Mouse (Mus musculus) hindbrain, embryonic 15.5 days (tissue): ENCODE results near the gene Bri3bp. TPM values are rescaled to one million over a fixed set of nuclear protein-coding genes. Genes with fewer than 3 reads are reported as not detected.

Source experiments
- ATAC-seq: fragments of 200-750 bp; cut with Nextera tagmentation; 2 replicates; pipeline ENCODE4 v1.8.0; 2017; ENCODE audit warnings: low read depth, moderate number of reproducible peaks, moderate TSS enrichment; ENCODE audit not compliant: low FRiP score
- H3K27ac ChIP-seq: fragments of 300-500 bp; sonication (generic); replicated peaks from 2 replicates; pipeline ENCODE4 v1.5.1; 2015; ENCODE audit warnings: mild to moderate bottlenecking, inconsistent platforms
- H3K27me3 ChIP-seq: fragments of 300-500 bp; sonication (generic); 2 replicates; pipeline ENCODE4 v1.6.1; 2015; ENCODE audit warnings: control low read depth, inconsistent platforms
- H3K36me3 ChIP-seq: fragments of 300-500 bp; sonication (generic); 2 replicates; pipeline ENCODE4 v1.6.1; 2015; ENCODE audit warnings: control low read depth, inconsistent platforms
- H3K4me1 ChIP-seq: fragments of 300-500 bp; sonication (generic); replicated peaks from 2 replicates; pipeline ENCODE4 v1.6.1; 2015; ENCODE audit warnings: control low read depth, inconsistent platforms
- H3K4me2 ChIP-seq: fragments of 300-500 bp; sonication (generic); 2 replicates; pipeline ENCODE4 v1.6.1; 2015; ENCODE audit warnings: moderate library complexity, mild to moderate bottlenecking, inconsistent platforms
- H3K4me3 ChIP-seq: fragments of 300-500 bp; sonication (generic); 2 replicates; pipeline ENCODE4 v1.5.1; 2015; ENCODE audit warnings: mild to moderate bottlenecking, inconsistent platforms
- H3K9ac ChIP-seq: fragments of 300-500 bp; sonication (generic); 2 replicates; pipeline ENCODE4 v1.6.1; 2015; ENCODE audit warnings: inconsistent platforms
- H3K9me3 ChIP-seq: fragments of 300-500 bp; sonication (generic); 2 replicates; pipeline ENCODE4 v1.6.1; 2016; ENCODE audit warnings: control low read depth, inconsistent platforms
- WGBS: fragments of 180-500 bp; shearing (Covaris S2); methylation state at CpG from one replicate; pipeline ENCODE4 v1.1.7; 2015; 5-methylcytosine and 5-hydroxymethylcytosine counted together
- polyA plus RNA-seq: library from polyadenylated mRNA; unstranded; fragments of >200 nt; fragmentation: Nextera tagmentation; extraction: Ambion mirVana; gene quantifications from 2 replicates; pipeline ENCODE4 v1.2.1, GENCODE M21; 2015

Bri3bp gene
- polyA plus RNA-seq, 1 experiment from 2014 or later, result 42.8 TPM

DNA sequence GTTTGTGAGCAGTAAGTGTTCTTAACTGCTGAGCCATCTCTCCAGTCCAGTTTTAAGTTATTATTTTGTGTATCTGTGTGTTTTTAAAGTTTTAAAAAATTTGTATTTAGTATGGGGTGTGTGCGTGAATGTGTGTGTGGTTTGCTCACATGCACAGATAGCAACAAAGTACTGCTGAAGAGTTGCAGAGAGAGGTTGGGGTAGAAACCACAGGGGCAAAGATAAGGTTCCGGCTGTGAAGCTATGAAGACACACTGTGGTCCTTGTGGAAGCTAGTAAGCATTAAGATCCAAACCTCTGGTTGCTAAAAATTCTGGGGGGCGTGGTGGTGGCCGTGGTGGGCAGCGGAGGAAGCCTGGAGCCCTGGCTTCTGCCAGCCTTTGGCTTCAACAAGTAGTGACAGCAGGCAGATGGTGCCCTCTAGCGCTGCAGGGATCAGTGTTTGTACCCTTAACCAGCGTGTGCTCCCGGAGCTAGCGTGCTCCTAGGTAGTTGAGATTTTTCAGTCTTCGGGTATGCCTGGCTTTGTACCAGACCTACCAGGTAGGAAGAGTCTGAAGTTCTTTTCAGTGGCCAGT is 20.6 kb downstream of the Bri3bp start:
- Histone ChIP-seq H3K9me3 (no peaks in the 10 kb centered on the region), H3K4me2 (no peak overlapping the region), H3K9ac (no peak overlapping the region), H3K4me1 (peaks cover 6% of the 10 kb centered on the region; the same call in 1 of the 2 replicates), H3K4me3 (no peak overlapping the region), H3K27me3 (no peaks in the 10 kb centered on the region), H3K36me3 (no peaks in the 10 kb centered on the region), H3K27ac (no peak overlapping the region)
- ATAC-seq, result no peak
- WGBS, result 60% methylated on average over 10 of the region's 10 CpGs

DNA sequence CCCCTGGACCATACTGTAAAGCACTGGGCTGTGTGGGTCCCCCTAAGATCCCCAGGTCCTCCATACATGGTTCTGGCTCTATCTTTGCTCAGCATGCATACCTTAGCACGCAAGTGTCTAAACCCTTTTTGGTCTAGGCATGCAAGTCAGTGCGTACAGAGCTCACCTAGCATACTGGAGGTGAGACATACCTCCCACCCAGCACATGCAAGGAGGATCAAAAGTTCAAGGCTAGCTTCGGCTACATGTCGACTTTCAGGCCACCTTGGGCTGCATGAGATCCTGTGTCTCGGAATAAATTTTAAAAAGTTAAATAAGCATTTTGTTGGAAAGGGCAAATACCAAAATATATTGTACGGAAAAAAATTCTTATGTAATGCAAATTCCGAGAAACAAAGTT is 23.8 kb downstream of the Bri3bp start:
- Histone ChIP-seq H3K27me3 (no peaks in the 10 kb centered on the region), H3K27ac (peak overlapping the region; percentile 59), H3K9ac (no peak overlapping the region), H3K4me2 (peak overlapping the region; percentile 57), H3K4me1 (peaks cover 6% of the 10 kb centered on the region; the same call in 1 of the 2 replicates), H3K36me3 (no peaks in the 10 kb centered on the region), H3K4me3 (peak overlapping the region; percentile 37), H3K9me3 (no peaks in the 10 kb centered on the region)
- peak; percentile 21 for ATAC-seq
- 44% methylated on average over 7 of the region's 7 CpGs for WGBS

DNA sequence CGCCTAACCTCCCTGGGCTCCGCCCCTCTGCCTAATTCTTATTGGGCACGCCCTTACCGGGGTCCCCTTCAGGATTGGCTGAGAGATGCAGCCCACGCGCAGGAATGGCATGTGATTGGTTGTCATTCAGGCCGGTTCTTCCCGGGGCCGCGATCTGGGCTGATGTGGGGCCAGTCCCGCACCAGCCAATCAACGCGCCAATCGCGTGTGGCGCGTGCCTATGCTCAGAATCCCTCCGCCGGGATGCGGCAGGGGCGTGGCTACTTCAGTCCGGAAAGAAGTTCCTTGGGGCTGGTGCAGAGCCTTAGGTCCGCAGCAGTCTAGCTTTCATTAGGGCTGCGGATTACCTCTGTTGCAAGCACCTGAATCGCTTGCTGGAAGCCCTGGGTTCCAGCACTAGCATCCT is 24.3 kb downstream of the Bri3bp start:
- no peaks in the 10 kb centered on the region for H3K9me3 ChIP-seq
- peak overlapping the region; percentile 57 for H3K4me2 ChIP-seq
- peak overlapping the region; percentile 35; the same call in 1 of the 2 replicates for H3K9ac ChIP-seq
- peak overlapping the region; percentile 80 for H3K27ac ChIP-seq
- H3K27me3 ChIP-seq, result no peaks in the 10 kb centered on the region
- H3K36me3 ChIP-seq, result no peaks in the 10 kb centered on the region
- WGBS, result under 1% methylated on average over 25 of the region's 25 CpGs
- H3K4me1 ChIP-seq, result peaks cover 6% of the 10 kb centered on the region; the same call in 1 of the 2 replicates
- peak overlapping the region; percentile 37 for H3K4me3 ChIP-seq
- peak; percentile 99 for ATAC-seq

DNA sequence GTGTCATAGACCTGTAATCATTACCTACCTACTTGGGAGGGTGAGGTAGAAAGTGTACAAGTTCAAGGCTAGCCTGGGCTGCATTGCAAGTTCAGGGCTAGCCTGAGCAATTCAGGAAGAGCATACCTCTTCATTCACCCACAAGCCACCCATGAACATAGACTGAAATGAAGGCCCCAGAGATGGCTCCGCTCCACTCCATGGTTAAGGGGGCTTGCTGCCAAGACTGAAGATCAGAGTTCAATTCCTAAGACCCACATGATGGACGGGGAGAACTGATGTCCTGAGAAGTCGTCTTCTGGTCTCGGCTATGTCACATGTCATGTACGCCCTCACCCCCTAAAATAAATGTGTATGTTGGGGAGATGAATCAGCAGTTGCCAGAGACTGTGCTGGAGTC is 25.1 kb downstream of the Bri3bp start:
- no peak for ATAC-seq
- no peak overlapping the region for H3K9ac ChIP-seq
- 91% methylated on average over 5 of the region's 5 CpGs for WGBS
- no peak overlapping the region; the same call in 1 of the 2 replicates for H3K4me3 ChIP-seq
- H3K9me3 ChIP-seq, result no peaks in the 10 kb centered on the region
- peak overlapping the region; percentile 57; the same call in 1 of the 2 replicates for H3K4me2 ChIP-seq
- H3K36me3 ChIP-seq, result no peaks in the 10 kb centered on the region
- peaks cover 6% of the 10 kb centered on the region; the same call in 1 of the 2 replicates for H3K4me1 ChIP-seq
- peak overlapping the region; percentile 80 for H3K27ac ChIP-seq
- no peaks in the 10 kb centered on the region for H3K27me3 ChIP-seq

DNA sequence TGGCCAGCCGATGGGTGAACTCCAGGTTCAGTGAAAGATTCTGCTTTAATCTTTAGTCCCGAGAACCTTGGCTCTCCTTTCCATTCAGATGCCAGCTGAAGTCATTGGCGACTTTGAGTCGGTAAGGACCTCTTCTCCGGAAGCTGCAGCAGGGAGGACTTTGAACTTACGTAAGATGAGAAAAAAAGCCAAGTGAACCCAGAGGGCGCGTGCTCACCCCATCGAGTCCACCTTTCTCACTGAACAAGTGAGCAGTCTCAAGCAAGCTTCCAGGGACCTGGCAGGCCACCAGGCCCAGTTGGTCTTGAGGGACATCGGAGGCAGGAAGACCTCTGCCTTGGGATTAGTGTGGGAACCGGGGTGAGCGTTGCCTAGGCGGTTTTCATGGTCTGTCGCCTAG is 25.9 kb downstream of the Bri3bp start:
- no peaks in the 10 kb centered on the region for H3K27me3 ChIP-seq
- no peaks in the 10 kb centered on the region for H3K9me3 ChIP-seq
- H3K4me2 ChIP-seq, result no peak overlapping the region
- no peak overlapping the region for H3K27ac ChIP-seq
- peaks cover 6% of the 10 kb centered on the region; the same call in 1 of the 2 replicates for H3K4me1 ChIP-seq
- H3K36me3 ChIP-seq, result no peaks in the 10 kb centered on the region
- no peak overlapping the region for H3K9ac ChIP-seq
- WGBS, result 89% methylated on average over 14 of the region's 14 CpGs
- no peak for ATAC-seq
- H3K4me3 ChIP-seq, result no peak overlapping the region

DNA sequence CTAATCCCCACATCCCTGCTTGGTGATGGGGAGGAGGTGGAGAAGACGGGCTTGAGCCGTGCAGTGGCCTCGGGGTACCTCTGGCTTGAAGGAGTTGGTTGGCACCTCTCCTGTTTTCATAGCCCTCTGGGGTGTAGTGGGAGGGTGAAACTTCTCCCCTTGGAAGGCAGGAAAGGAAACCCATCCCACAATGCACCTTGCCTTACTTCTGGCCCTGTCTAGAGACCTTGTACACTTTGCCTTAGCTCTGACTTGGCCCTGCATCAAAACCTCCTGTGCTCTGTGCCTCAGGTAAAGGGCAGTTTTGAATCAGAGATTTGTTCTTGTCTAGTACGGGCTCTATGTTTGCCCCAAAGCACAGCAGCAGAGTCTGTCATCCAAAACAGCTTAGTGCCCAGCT is 29.3 kb downstream of the Bri3bp start:
- H3K36me3 ChIP-seq, result no peaks in the 10 kb centered on the region
- no peaks in the 10 kb centered on the region for H3K27me3 ChIP-seq
- no peak overlapping the region for H3K4me3 ChIP-seq
- no peak for ATAC-seq
- no peak overlapping the region for H3K27ac ChIP-seq
- no peak overlapping the region for H3K9ac ChIP-seq
- 0 out of 2 replicates have a peak, but pooled peaks cover 3% of the 10 kb centered on the region for H3K4me1 ChIP-seq
- 89% methylated on average over 4 of the region's 4 CpGs for WGBS
- H3K4me2 ChIP-seq, result no peak overlapping the region
- no peaks in the 10 kb centered on the region for H3K9me3 ChIP-seq

DNA sequence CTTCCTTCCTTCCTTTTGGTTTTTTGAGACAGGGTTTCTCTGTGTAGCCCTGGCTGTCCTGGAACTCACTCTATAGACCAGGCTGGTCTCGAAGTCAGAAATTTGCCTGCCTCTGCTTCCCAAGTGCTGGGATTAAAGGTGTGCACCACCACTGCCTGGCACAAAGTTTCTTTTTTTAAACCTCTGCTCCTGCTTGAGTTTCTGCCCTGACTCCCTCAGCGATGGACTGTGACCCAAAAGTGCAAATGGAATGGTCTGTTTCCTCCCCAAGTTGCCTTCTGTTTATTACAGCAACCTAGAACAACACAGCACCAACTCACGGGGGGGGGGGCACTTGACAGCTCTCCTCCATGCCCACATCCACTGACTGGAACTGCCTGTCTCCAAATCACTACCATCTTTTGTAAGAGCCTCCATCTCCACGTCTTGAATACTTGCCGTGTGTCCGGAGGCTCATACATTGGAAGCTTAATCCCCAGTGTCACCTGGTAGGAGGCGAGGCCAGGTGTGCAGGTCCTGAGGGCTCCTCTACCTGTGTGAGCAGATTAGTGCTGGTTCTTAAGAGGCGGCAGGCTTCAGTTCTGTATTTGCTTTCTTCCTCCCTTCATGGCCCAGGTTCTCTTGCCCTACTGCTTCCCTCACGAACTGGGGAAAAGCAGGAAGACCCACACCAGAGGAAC is 31.6 kb downstream of the Bri3bp start:
- Histone ChIP-seq H3K9ac (no peak overlapping the region), H3K9me3 (no peaks in the 10 kb centered on the region), H3K27me3 (no peaks in the 10 kb centered on the region), H3K4me3 (no peak overlapping the region), H3K36me3 (no peaks in the 10 kb centered on the region), H3K4me2 (no peak overlapping the region), H3K4me1 (peaks cover 22% of the 10 kb centered on the region), H3K27ac (no peak overlapping the region)
- 82% methylated on average over 9 of the region's 9 CpGs for WGBS
- no peak for ATAC-seq

DNA sequence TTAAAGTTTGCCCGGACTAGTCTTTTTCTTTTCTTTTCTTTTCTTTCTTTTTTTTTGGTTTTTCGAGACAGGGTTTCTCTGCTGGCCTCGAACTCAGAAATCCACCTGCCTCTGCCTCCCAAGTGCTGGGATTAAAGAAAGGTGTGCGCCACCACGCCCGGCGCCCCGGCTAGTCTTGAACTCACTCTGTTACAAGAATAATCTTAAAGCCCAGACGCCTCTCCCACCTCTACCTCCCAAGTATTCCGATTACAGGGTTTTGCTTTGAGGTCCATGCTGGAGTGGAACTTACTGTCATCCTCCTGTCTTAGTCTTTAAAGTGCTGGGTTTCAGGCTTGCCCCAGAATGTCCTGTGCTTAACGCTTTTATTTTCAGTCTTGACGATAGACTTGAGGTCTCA is 33.7 kb downstream of the Bri3bp start:
- H3K4me1 ChIP-seq, result peaks cover 40% of the 10 kb centered on the region
- H3K9ac ChIP-seq, result peak overlapping the region; percentile 25; the same call in 1 of the 2 replicates
- H3K9me3 ChIP-seq, result no peaks in the 10 kb centered on the region
- peak overlapping the region; percentile 90 for H3K27ac ChIP-seq
- no peaks in the 10 kb centered on the region for H3K36me3 ChIP-seq
- no peaks in the 10 kb centered on the region for H3K27me3 ChIP-seq
- peak overlapping the region; percentile 80 for H3K4me2 ChIP-seq
- peak overlapping the region; percentile 91 for H3K4me3 ChIP-seq
- ATAC-seq, result no peak
- 62% methylated on average over 12 of the region's 12 CpGs for WGBS

DNA sequence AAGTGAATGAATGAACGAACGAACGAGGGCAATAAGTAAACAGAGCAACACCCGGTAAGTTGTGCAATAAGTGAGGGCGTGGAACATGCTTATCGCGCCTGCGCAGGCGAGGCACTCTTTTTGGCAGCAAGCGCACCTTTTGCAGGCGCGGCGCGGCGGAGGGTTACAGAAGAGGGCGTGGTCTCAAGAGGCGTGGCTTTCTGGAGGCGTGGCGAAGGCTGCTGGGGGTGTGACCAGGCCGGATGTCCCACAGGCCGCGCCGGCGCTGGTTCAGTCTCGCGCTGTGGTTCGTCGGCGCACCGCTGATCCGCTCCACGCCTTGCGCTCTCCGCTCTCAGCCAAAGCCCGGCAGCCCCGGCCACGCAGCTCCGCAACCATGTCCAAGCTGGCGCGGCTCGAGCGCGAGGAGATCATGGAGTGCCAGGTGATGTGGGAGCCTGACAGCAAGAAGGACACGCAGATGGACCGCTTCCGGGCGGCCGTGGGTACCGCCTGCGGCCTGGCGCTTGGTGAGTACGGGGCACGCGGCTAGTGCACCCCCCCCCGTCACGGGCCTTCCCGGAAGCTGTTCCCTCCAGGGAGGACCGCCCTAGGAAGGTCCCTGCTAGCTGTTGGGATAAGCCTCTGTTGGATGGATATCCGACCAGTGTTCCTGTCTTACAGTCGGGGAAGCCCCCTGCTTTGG is 34.4 kb downstream of the Bri3bp start, which contains the start of gene Aacs:
Aacs (plus strand) TSS at position 214 of the 685 bp plus-strand sequence.
- WGBS, result under 1% methylated on average over 60 of the region's 60 CpGs

DNA sequence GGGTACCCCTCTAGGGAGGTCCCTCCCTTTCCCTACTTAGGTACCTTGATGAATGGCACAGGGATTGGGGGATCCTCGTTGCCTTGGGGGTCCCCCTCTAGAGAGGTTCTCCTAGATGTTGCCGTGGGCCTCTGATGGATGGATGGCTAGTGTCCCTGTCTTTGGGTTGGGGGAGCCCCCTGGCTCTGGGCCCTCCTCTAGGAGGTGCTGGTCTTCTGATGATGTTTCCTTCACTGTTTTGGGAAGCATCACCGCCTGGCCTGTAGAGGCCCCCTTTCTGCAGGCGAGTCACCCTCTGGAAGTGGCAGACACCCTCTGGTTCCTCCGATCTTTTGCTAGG is 34.9 kb downstream of the Bri3bp start:
- no peaks in the 10 kb centered on the region for H3K27me3 ChIP-seq
- ATAC-seq, result no peak
- peak overlapping the region; percentile 90 for H3K27ac ChIP-seq
- H3K9ac ChIP-seq, result peak overlapping the region; percentile 96
- H3K9me3 ChIP-seq, result no peaks in the 10 kb centered on the region
- H3K4me1 ChIP-seq, result peaks cover 44% of the 10 kb centered on the region
- 6% methylated on average over 5 of the region's 5 CpGs for WGBS
- H3K4me2 ChIP-seq, result peak overlapping the region; percentile 80
- H3K4me3 ChIP-seq, result peak overlapping the region; percentile 91
- H3K36me3 ChIP-seq, result no peaks in the 10 kb centered on the region

More for the DNA sequence above, 34.4 kb downstream of the Bri3bp start, which contains the start of gene Aacs:
- H3K9me3 ChIP-seq, result no peaks in the 10 kb centered on the region
- peak; percentile 91 for ATAC-seq
- H3K4me1 ChIP-seq, result peaks cover 44% of the 10 kb centered on the region
- peak within 1 kb of the TSS; percentile 91 for H3K4me3 ChIP-seq
- peak within 1 kb of the TSS; percentile 96 for H3K9ac ChIP-seq
- H3K27ac ChIP-seq, result peak within 1 kb of the TSS; percentile 90
- H3K36me3 ChIP-seq, result no peaks in the 10 kb centered on the region
- H3K27me3 ChIP-seq, result no peaks in the 10 kb centered on the region
- H3K4me2 ChIP-seq, result peak within 1 kb of the TSS; percentile 80

DNA sequence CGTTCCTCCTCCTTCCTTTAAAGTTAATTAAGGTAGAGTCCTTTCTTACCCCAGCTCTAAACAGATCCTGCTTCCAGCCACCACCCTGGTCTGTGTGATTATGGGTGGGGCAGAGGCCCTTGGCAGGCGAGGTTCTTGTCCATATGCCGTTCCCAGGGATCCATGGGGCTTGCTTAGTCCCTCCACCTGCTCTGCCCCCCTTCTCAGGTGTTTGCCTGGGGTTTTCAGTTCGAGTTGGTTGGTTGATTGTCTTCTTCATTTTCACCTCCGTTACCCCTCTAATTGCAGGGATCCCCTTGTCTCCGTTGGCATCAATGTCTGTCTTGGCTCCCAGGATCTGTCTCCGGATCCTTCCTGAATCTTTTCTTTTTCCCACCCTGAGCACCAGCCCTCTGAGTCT is 35.4 kb downstream of the Bri3bp start:
- Histone ChIP-seq H3K4me2 (peak overlapping the region; percentile 80), H3K36me3 (no peaks in the 10 kb centered on the region), H3K9me3 (no peaks in the 10 kb centered on the region), H3K4me1 (peaks cover 44% of the 10 kb centered on the region), H3K4me3 (peak overlapping the region; percentile 91), H3K9ac (peak overlapping the region; percentile 96), H3K27me3 (no peaks in the 10 kb centered on the region), H3K27ac (peak overlapping the region; percentile 90; the same call in 1 of the 2 replicates)
- WGBS, result 59% methylated on average over 7 of the region's 7 CpGs
- no peak for ATAC-seq

DNA sequence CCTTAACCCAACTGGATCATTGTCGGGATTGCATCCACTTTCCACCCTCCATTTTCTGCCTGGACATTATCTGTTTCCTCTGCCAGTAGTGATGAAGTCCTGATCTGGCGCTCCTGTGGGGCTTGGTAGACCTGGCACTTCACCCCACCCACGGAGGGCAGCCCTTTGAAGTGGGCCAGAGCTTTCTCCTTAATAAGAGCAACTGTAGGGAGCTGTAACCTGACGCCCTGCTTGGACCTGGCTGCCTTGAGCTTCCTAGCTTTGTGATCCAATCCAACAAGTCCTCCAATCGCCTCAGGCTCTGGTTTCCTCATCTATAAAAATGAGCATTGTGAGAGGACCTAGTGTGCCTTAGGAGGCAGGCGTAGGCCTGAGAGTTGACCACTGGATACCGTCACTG is 36.2 kb downstream of the Bri3bp start:
- Histone ChIP-seq H3K4me2 (peak overlapping the region; percentile 80), H3K4me3 (peak overlapping the region; percentile 91), H3K27me3 (no peaks in the 10 kb centered on the region), H3K9ac (peak overlapping the region; percentile 96), H3K36me3 (peaks cover 4% of the 10 kb centered on the region; the same call in 1 of the 2 replicates), H3K4me1 (peaks cover 44% of the 10 kb centered on the region), H3K27ac (no peak overlapping the region), H3K9me3 (no peaks in the 10 kb centered on the region)
- ATAC-seq, result no peak
- WGBS, result 71% methylated on average over 7 of the region's 7 CpGs
